Mouse (Mus musculus) heart, postnatal 0 days (tissue): ENCODE measurements at regions not wholly inside any gene's neighbourhood (a gene's known extent, or its start where the extent isn't known, plus 50 kb on each side); places are given as distances from the start of the nearest gene placed in this dataset.

Source experiments
- CTCF ChIP-seq: IDR thresholded peaks from 2 replicates; pipeline ENCODE4 v1.5.1; 2016; ENCODE audit warnings: antibody characterized with exemption, control low read depth, low read depth
- EP300 ChIP-seq: IDR thresholded peaks from 2 replicates; pipeline ENCODE4 v1.6.1; 2016; ENCODE audit warnings: antibody characterized with exemption, low read depth

DNA sequence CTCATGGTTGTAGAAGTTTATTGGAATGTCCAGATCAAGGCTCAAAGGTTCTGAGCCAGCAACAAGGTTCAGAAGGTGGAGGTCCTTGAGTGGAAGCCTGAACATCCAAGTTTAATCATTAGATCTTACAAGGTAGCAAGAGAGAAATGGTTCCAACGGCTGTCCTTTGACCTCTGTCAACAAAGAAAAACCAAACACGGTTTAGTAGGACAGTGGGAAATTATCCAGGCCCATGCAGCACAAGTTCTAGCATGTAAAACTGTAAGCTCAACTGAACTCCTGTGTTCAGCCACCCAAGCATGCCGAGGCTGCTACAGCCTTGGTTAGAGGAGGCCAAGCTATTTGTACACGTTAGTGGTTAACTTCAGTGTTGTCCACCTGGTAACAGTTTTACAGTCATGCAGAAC is 77.1 kb upstream of the Gm34302 start:
- TF ChIP-seq CTCF: no peak
- no peak for TF ChIP-seq EP300
